Mouse (Mus musculus) liver, postnatal 0 days (tissue): Measurements from ENCODE around the gene Rnaseh2b.

Experiments
- CTCF ChIP-seq: sonication (generic); IDR thresholded peaks from 2 replicates; pipeline ENCODE4 v1.5.1; 2016; ENCODE audit warnings: antibody characterized with exemption, low read depth
- EP300 ChIP-seq: IDR thresholded peaks from 2 replicates; pipeline ENCODE4 v1.6.1; 2016; ENCODE audit warnings: antibody characterized with exemption, low read depth, mild to moderate bottlenecking

DNA sequence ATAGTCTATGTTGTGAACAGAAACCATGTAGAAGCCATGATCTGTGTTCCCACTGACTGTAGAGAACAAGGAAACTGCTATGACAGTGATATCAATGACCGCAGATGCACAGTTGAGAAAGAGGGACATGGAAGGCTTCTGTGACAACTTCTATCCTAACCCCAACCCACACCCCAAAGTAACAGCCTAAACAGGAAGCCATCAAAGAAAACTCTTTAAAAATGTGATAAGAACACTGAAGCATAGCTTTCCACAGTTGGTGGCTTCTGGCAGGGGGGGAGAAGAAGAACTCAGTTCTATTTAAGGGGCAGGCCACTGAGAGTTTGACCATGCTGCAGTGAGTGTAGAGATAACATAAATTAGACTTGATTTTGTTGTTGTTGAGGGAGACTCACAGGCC lies 19.3 kb downstream of the Rnaseh2b start:
- TF ChIP-seq EP300 (no peak), CTCF (no peak)
